ENCODE assay signal across 11 mouse cellular contexts in the genomic region with DNA sequence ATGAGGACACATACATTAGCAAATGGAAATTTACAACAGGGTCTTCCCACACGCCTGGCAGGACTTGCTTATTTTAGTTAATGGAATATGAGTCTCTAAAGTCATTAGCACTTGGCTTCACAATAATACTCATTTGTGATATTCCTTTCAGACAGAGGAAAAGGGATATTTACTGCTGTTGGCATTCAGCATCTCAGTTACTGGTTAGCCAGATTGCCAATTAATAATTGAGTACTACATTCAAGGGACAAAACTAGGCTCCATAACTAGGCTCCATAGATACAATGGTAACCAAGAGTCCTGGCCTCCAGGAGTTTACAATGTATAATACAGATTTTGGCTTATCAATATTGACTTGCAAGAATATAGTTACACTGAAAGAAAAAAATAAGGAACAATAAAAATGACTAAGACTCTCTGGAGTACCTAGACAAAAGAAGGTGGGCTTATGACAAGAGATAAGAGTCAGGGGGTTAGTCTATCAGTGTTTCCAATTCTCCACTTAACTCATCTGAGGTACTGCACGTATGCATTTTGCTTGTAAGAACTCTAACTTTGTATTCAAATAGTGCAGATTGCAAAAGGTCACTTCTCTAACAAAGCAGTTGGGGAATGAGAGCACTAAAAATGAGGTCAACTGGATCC. TPM values are rescaled to one million over a fixed set of nuclear protein-coding genes. Genes with fewer than 3 reads are reported as not detected.
A peak's percentile ranks its signal among the peaks of the same experiment; 100 is the strongest.
DNase-seq lines count a peak whose midpoint lies in the region; ATAC-seq and TF ChIP-seq lines count a peak whose summit lies in the region.
"Had no signal": no experiment of that assay in that cellular context is flagged by ENCODE, and none has a peak within 500 bp of the region (broad histone marks: within the 10 kb centered on the region; RNA-seq: fewer than 3 reads in every experiment).

No protein-coding gene starts in this region.

- peak overlapping the region; percentile 70 for H3K4me2 ChIP-seq in limb, embryonic 14.5 days (replicated peaks; ENCODE audit: low read depth, low read length, severe bottlenecking)
- peak overlapping the region; percentile 73 for H3K4me2 ChIP-seq in stomach, embryonic 15.5 days

- no peak for TF ChIP-seq POLR2A in limb, embryonic 14.5 days (IDR thresholded peaks at IDR 0.05; ENCODE audit: borderline replicate concordance, extremely low read depth, insufficient read depth, insufficient read length)

- H3K9me3 ChIP-seq in megakaryocyte, embryonic 14.5 days: no peaks in the 10 kb centered on the region
- no peaks in the 10 kb centered on the region for H3K9me3 ChIP-seq in limb, embryonic 14.5 days (ENCODE audit: control insufficient read depth, low read length)
- no peaks in the 10 kb centered on the region for H3K9me3 ChIP-seq in stomach, embryonic 15.5 days

- peak overlapping the region; percentile 79 for H3K4me3 ChIP-seq in gastrocnemius, adult 2 months
- H3K4me3 ChIP-seq in megakaryocyte, embryonic 14.5 days (replicated peaks): peak overlapping the region; percentile 96
- peak overlapping the region; percentile 83 for H3K4me3 ChIP-seq in limb, embryonic 14.5 days (replicated peaks; ENCODE audit: low read length)
- peak overlapping the region; percentile 85 for H3K4me3 ChIP-seq in stomach, embryonic 15.5 days (replicated peaks)

- 66% methylated on average over 2 of the region's 2 CpGs for WGBS in limb, embryonic 14.5 days
- WGBS in stomach, embryonic 15.5 days: 53% methylated on average over 2 of the region's 2 CpGs

- intact Hi-C loops in gastrocnemius, adult 2 months (cut with DNase I): loop anchor here (10.0 kb wide), 2 partner anchors 370 to 450 kb away; a partner anchor contains a TSS
- intact Hi-C loops in gastrocnemius, postnatal 36 days (cut with DNase I): loop anchor here (10.0 kb wide), 1 partner anchor 370 kb away; no protein-coding TSS in a partner anchor

- H3K9ac ChIP-seq in limb, embryonic 14.5 days (ENCODE audit: low read depth, low read length, severe bottlenecking): peak overlapping the region; percentile 97; the same call in 1 of the 2 replicates
- H3K9ac ChIP-seq in stomach, embryonic 15.5 days: no peak overlapping the region

- peak overlapping the region; percentile 93; the same call in 1 of the 2 replicates for H3K27ac ChIP-seq in gastrocnemius, adult 2 months
- no peak overlapping the region for H3K27ac ChIP-seq in limb, embryonic 14.5 days (replicated peaks; ENCODE audit: low read depth, low read length)
- no peak overlapping the region for H3K27ac ChIP-seq in stomach, embryonic 15.5 days
- H3K27ac ChIP-seq: macrophage had no signal

- no peak for TF ChIP-seq CTCF in gastrocnemius, adult 2 months (IDR thresholded peaks at IDR 0.05)

- peaks cover 14% of the 10 kb centered on the region for H3K36me3 ChIP-seq in megakaryocyte, embryonic 14.5 days (replicated peaks; ENCODE audit: low read length)
- H3K36me3 ChIP-seq in limb, embryonic 14.5 days (ENCODE audit: control insufficient read depth, insufficient read depth, low read length): no peaks in the 10 kb centered on the region
- no peaks in the 10 kb centered on the region for H3K36me3 ChIP-seq in stomach, embryonic 15.5 days

- DNase-seq in gastrocnemius, adult 2 months: no peak
- DNase-seq in gastrocnemius, postnatal 36 days: no peak
- DNase-seq in limb, embryonic 14.5 days (ENCODE audit: low spot score): no peak
- no peak for DNase-seq in testis, postnatal 10 days (ENCODE audit: low spot score)
- DNase-seq in gastrocnemius, adult 8-10 months (ENCODE audit: low spot score in 2 of 2): no peak
- DNase-seq: adrenal gland, postnatal 10 days; gastrocnemius, postnatal 10 days had no signal

- ATAC-seq in megakaryocyte, adult 5-6 weeks (ENCODE audit: poor library complexity, severe bottlenecking): no peak
- no peak for ATAC-seq in limb, embryonic 14.5 days (ENCODE audit: low FRiP score, low read depth)
- no peak for ATAC-seq in stomach, embryonic 15.5 days (ENCODE audit: insufficient read depth, low FRiP score, low read depth)

- peaks cover 6% of the 10 kb centered on the region for H3K27me3 ChIP-seq in megakaryocyte, embryonic 14.5 days (replicated peaks)
- no peaks in the 10 kb centered on the region for H3K27me3 ChIP-seq in limb, embryonic 14.5 days (ENCODE audit: control insufficient read depth, insufficient read depth, low read length)
- H3K27me3 ChIP-seq in stomach, embryonic 15.5 days (replicated peaks): no peaks in the 10 kb centered on the region

- peaks cover 59% of the 10 kb centered on the region for H3K4me1 ChIP-seq in megakaryocyte, embryonic 14.5 days
- H3K4me1 ChIP-seq in limb, embryonic 14.5 days (ENCODE audit: control insufficient read depth, insufficient read depth, low read length): peaks cover 21% of the 10 kb centered on the region
- peaks cover 23% of the 10 kb centered on the region for H3K4me1 ChIP-seq in stomach, embryonic 15.5 days

RNA-seq across cellular contexts. Expression of a gene that starts 2.0 kb away (rescaled TPM):
- total RNA-seq in gastrocnemius, adult 2 months (2021): 10 to 100 TPM; 30.0 to 33.0 TPM
- total RNA-seq in gastrocnemius, postnatal 36 days (2021): 10 to 100 TPM; 25.0 to 28.9 TPM
- 2.1 and 3.6 TPM in 2 replicates for polyA plus RNA-seq in megakaryocyte, embryonic 14.5 days (2012; ENCODE audit: insufficient read depth, low replicate concordance)
- 49.1 and 52.5 TPM in 2 replicates for total RNA-seq in megakaryocyte, adult 5-6 weeks (2015)
- total RNA-seq in megakaryocyte, adult 5-6 weeks (2017): 25.1 and 33.2 TPM in 2 replicates
- 142 and 143 TPM in 2 replicates for polyA plus RNA-seq in limb, embryonic 14.5 days (2012; rRNA removed)
- polyA plus RNA-seq in limb, embryonic 14.5 days (2014; fragmentation: Nextera tagmentation; extraction: Ambion mirVana): 97.1 and 110 TPM in 2 replicates
- polyA plus RNA-seq in stomach, embryonic 15.5 days (2015; fragmentation: Nextera tagmentation; extraction: Ambion mirVana): 73.5 and 84.9 TPM in 2 replicates
- 10 to 100 TPM; 21.9 to 29.4 (median 28.6) TPM for total RNA-seq in gastrocnemius, adult 8-10 months (2022)
